Mouse (Mus musculus) E14TG2a.4 (cell line): Measurements from ENCODE around the gene Gm28035.

Experiments
- CTCF ChIP-seq: conservative IDR thresholded peaks from 2 replicates; pipeline ENCODE4 v1.5.1; 2014; ENCODE audit warnings: low read length
- NANOG ChIP-seq: IDR thresholded peaks from 2 replicates; pipeline ENCODE4 v1.6.1; 2014; ENCODE audit warnings: borderline replicate concordance, low read length, mixed read lengths
- POU5F1 ChIP-seq: IDR thresholded peaks from 2 replicates; pipeline ENCODE4 v1.6.1; 2014; ENCODE audit warnings: low read length, borderline replicate concordance

GRCm38 (mm10) chr2:30311481-30311880 lies 71.1 kb downstream of the Gm28035 start:
- no peak for TF ChIP-seq CTCF
- no peak for TF ChIP-seq POU5F1
- no peak for TF ChIP-seq NANOG
